Mouse (Mus musculus) MEL (cell line): ENCODE results near the gene Olfr507.

Experiments used
- BHLHE40 ChIP-seq: IDR thresholded peaks from 2 replicates; pipeline ENCODE4 v1.6.1; 2012; ENCODE audit warnings: low read depth, mild to moderate bottlenecking, inconsistent platforms, low read length, improper control_type of control experiment, borderline replicate concordance
- CTCF ChIP-seq, 3 experiments: IDR thresholded peaks in 2 of 3; conservative IDR thresholded peaks in 1 of 3; 2 replicates each; pipeline ENCODE4 v1.5.1; 2011 to 2012; ENCODE audit warnings: low read length in 3 of 3, low read depth in 2 of 3, mild to moderate bottlenecking in 2 of 3, improper control_type of control experiment in 1 of 3, inconsistent platforms in 1 of 3, mixed read lengths in 1 of 3, moderate library complexity in 1 of 3; ENCODE audit not compliant: control insufficient read depth in 1 of 3, insufficient read depth in 1 of 3, poor library complexity in 1 of 3, severe bottlenecking in 1 of 3
- EP300 ChIP-seq, 2 experiments: IDR thresholded peaks; 2 replicates each; pipeline ENCODE4 v1.6.1; 2011; ENCODE audit warnings: improper control_type of control experiment in 2 of 2, low read length in 2 of 2, low read depth in 1 of 2, mild to moderate bottlenecking in 1 of 2
- KAT2A ChIP-seq: conservative IDR thresholded peaks from 2 replicates; pipeline ENCODE4 v1.6.1; 2012; ENCODE audit warnings: low read depth, low read length, improper control_type of control experiment, inconsistent platforms
- MAFK ChIP-seq: IDR thresholded peaks from 2 replicates; pipeline ENCODE4 v1.6.1; 2011; ENCODE audit warnings: low read depth, mild to moderate bottlenecking, low read length, improper control_type of control experiment, borderline replicate concordance
- MEF2A ChIP-seq: IDR thresholded peaks from 2 replicates; pipeline ENCODE4 v1.6.1; 2014; ENCODE audit warnings: low read depth, mild to moderate bottlenecking, inconsistent platforms, low read length, improper control_type of control experiment; ENCODE audit not compliant: poor library complexity, insufficient replicate concordance, severe bottlenecking; ENCODE audit errors: extremely low read depth
- MYC ChIP-seq: IDR thresholded peaks from 2 replicates; pipeline ENCODE4 v1.6.1; 2011; ENCODE audit warnings: low read depth, mild to moderate bottlenecking, low read length, improper control_type of control experiment, moderate library complexity
- POLR2A ChIP-seq, 2 experiments: IDR thresholded peaks; 2 replicates each; pipeline ENCODE4 v1.6.1; 2011 to 2012; ENCODE audit warnings: low read length in 2 of 2, mild to moderate bottlenecking in 2 of 2, control low read depth in 1 of 2, improper control_type of control experiment in 1 of 2, low read depth in 1 of 2, moderate library complexity in 1 of 2; ENCODE audit not compliant: control insufficient read depth in 1 of 2, insufficient read depth in 1 of 2, poor library complexity in 1 of 2
- POLR2AphosphoS2 ChIP-seq: IDR thresholded peaks from 2 replicates; pipeline ENCODE4 v1.6.1; 2011; ENCODE audit warnings: low read length, improper control_type of control experiment
- POLR2AphosphoS5 ChIP-seq: IDR thresholded peaks from 2 replicates; pipeline ENCODE4 v1.6.1; 2012; ENCODE audit warnings: low read depth, borderline replicate concordance, mild to moderate bottlenecking, inconsistent platforms, low read length, moderate library complexity, mixed read lengths
- RAD21 ChIP-seq: IDR thresholded peaks from 2 replicates; pipeline ENCODE4 v1.6.1; 2011; ENCODE audit warnings: mild to moderate bottlenecking, low read depth, low read length, improper control_type of control experiment
- TCF12 ChIP-seq: IDR thresholded peaks from 2 replicates; pipeline ENCODE4 v1.6.1; 2014; ENCODE audit warnings: low read depth, mild to moderate bottlenecking, inconsistent platforms, low read length, improper control_type of control experiment, moderate library complexity
- ZMIZ1 ChIP-seq: IDR thresholded peaks from 2 replicates; pipeline ENCODE4 v1.6.1; 2012; ENCODE audit warnings: low read depth, mild to moderate bottlenecking, inconsistent platforms, low read length, improper control_type of control experiment, moderate library complexity

GRCm38 (mm10) chr7:108621514-108621913, at the start of gene Olfr507:
- TF ChIP-seq POLR2A (IDR thresholded peaks at IDR 0.05; ENCODE audit: control insufficient read depth in 1 of 2, insufficient read depth in 1 of 2, low read depth in 1 of 2, low read length in 2 of 2, poor library complexity in 1 of 2) (no peak), MYC (no peak), CTCF (IDR thresholded peaks at IDR 0.05 in 2 of 3, conservative IDR thresholded peaks at IDR 0.05 in 1 of 3; ENCODE audit: control insufficient read depth in 1 of 3, insufficient read depth in 1 of 3, low read depth in 2 of 3, low read length in 3 of 3, poor library complexity in 1 of 3, severe bottlenecking in 1 of 3) (no peak), KAT2A (no peak), ZMIZ1 (no peak), EP300 (IDR thresholded peaks at IDR 0.05; ENCODE audit: low read depth in 1 of 2, low read length in 2 of 2) (no peak), MAFK (no peak), TCF12 (no peak), RAD21 (no peak), POLR2AphosphoS2 (no peak), MEF2A (no peak), POLR2AphosphoS5 (no peak), BHLHE40 (no peak)
